Mouse (Mus musculus) erythroblast, adult 5-6 weeks (primary cell): ENCODE results near the gene Capn2. TPM values are rescaled to one million over a fixed set of nuclear protein-coding genes. Genes with fewer than 3 reads are reported as not detected.
A peak's percentile ranks its signal among the peaks of the same experiment; 100 is the strongest.

Experiments
- ATAC-seq: replicated peaks from 2 replicates; pipeline ENCODE4 v1.8.0; 2016; ENCODE audit warnings: moderate number of reproducible peaks, mild to moderate bottlenecking, moderate TSS enrichment, inconsistent platforms; ENCODE audit not compliant: poor library complexity, low FRiP score, severe bottlenecking
- total RNA-seq, 2 experiments: library from RNA; stranded (forward) in 1 of 2; stranded (reverse) in 1 of 2; fragments of 150-400 nt in 1 of 2; fragments of 200-764, 138-1000 nt in 1 of 2; gene quantifications; 2 replicates each; pipeline versions ENCODE4 v1.2.3 to v1.2.4; 2015 to 2017; ENCODE audit warnings: low replicate concordance in 2 of 2

Capn2 gene
- total RNA-seq, 2 experiments from 2014 or later = 7.5 to 11.4 TPM

GRCm38 (mm10) chr1:182505291-182505690 lies 12.1 kb downstream of the Capn2 start:
- ATAC-seq = no peak

- ATAC-seq = no peak
Observed at GRCm38 (mm10) chr1:182504223-182504622, 13.2 kb downstream of the Capn2 start.

DNA sequence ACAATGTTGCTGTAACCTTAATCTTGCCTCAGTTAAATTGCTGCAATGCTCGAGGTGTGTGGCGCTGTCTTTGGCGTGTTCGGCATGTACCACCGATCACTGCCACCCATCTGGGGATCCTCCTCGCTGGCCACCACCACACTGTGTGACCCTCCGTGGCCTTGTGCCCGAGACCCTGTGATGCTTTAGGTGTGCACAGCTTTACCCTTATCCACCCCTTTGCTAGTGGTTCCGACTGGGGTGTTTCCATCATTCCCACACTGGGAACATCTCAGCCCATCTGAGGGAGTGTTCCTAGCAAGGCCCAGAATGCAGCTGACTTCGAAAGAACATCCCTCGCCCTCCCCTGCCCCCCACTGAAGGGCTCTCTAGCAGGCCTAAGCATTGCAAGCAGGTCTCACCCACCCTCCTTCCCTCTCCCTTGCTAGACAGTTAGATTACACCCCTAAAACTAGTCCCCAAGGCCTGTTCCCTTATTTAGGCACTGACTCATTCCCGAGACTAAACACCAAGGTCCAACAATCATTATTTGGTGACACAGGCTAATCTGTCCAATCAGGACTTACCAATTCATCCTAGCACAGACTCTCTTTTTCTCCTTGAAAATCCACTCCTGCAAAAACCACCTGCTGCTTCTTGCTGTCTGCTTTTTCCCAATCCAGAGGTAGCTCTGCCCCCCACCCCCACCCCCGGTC lies 14.1 kb downstream of the Capn2 start:
- no peak for ATAC-seq

DNA sequence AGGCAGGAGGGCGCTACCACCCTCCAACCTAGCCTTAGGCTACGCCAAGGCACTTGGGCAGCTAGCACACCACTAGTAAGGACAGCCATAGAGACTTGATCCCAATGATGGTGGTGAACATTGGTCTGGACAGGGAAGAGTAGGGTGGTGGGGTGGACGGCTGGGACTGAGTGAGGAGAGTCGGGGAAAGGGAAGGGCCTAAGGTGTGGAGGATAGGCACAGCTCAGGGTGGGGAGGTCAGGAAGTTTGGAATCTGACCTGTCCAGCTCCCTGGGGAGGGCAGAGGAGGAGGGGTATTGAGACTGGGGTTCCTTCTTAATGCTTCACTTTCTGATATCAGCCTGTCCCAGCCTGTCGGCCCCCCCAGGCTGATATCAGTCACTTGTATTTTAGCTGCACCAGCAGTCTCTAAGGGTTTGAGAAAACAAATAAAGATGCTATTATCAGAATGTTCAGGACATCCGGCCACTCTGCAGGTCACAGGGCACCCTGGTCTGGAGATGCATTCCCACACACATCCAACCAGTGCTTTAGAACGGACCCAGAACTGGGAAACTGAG lies 14.8 kb downstream of the Capn2 start:
- no peak for ATAC-seq

GRCm38 (mm10) chr1:182501815-182502405 lies 15.5 kb downstream of the Capn2 start:
- no peak for ATAC-seq

- no peak for ATAC-seq
Observed at GRCm38 (mm10) chr1:182500843-182501242, 16.6 kb downstream of the Capn2 start.

DNA sequence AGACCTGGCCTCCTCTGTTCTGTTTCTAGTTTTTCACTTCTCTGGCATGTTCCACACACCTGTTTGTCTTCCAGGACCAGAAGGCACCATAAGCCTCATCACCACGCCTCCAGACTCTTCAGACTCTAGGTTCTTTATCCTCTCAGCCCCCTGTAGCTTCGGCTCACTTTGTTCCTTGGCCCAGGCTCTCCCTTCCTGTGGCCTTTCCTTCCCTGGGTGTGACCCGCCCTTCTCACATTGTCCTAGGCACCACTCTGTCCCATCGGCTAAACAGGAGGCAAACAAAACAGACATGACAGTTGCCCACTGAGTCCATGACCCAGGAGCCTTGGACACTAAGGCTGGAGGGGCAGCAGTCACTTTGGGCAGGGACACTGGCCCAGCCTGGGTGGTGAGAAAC lies 17.2 kb downstream of the Capn2 start:
- no peak for ATAC-seq

- ATAC-seq = no peak
Observed at GRCm38 (mm10) chr1:182499443-182500089, 17.8 kb downstream of the Capn2 start.

DNA sequence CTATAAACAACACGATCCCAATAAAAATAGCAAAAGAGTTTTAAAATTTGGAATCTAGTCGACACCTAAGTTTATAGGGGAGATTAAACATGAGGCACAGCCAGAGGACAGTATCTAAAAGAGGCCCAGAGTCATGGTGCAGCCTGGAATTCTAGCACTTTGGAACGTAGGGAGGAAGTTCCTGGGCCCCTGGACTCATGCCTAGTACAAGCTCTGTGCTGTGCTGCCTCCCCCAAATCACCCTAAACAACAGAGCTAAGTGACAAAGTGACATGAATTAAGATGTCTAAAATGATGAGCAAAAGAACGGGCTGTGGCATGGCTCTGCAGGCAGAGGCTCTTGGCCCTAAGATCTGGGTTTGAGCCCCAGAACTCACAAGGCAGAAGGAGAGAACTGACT lies 19.7 kb downstream of the Capn2 start:
- no peak for ATAC-seq

- ATAC-seq = no peak
Observed at GRCm38 (mm10) chr1:182496685-182497084, 20.7 kb downstream of the Capn2 start.

DNA sequence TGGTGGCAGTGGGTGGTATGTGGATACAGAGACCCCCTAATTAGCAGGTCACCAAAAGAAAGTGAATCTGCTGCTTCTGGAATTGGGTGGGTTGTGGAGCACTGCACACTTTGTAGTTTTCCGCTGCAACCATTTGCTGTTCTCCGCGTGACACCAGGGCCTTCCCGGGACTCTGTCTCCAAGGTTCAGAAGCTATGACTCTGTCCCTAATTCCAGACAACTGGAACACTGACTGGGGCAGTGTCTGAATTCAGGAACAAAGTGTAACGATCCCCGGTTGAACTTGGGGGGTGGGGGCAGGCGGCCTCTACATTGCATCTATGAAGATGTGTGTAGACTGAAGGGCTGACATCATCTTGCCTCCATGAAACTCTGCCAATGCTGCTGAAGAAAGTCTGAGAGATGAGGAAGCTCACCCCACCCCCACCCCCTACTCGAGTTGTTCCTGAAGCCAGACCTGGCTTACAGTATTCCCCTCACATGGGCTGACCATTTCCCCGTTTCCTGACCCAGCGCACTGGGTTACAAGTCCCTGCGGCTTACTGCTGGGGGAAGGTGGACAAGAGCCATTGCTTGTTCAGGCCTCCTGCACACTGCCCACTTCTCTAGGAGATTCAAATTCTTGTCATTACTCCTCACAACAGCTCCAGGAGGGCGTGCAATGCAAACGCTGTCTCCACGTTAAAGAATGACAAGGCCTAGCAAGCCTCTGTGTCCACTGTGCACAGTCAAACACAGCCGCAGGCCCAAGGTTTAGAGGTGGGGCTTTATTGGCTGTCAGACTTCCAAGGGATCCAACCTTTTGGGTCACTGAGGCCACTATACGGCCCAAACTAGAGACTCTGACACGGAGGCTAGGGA lies 22.9 kb downstream of the Capn2 start:
- no peak for ATAC-seq

- ATAC-seq = no peak
Observed at GRCm38 (mm10) chr1:182491839-182492238, 25.6 kb downstream of the Capn2 start.

- no peak for ATAC-seq
Observed at GRCm38 (mm10) chr1:182490568-182490967, 26.8 kb downstream of the Capn2 start.

- peak; percentile 87 for ATAC-seq
Observed at GRCm38 (mm10) chr1:182489803-182490452, 27.5 kb downstream of the Capn2 start.

DNA sequence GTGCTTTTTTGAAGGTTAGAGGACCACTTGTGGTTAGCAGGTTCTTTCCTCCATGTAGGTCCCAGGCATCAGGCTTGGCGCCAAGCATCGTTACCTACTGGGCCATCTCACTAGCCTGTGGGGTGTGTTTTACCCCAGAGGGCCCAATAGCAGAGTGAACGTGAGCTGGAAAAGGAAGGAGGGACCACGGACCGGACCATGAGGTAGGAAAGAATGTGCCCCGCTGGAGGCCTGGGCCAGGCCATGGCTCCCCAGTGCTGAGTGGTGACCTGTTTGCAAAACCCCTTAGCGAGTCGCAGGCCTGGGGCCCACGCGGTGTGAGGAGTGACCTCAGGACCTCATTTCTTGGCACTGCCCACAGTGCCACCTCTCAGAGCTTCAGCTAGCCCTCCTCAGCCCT lies 28.9 kb downstream of the Capn2 start:
- no peak for ATAC-seq

- ATAC-seq = no peak
Observed at GRCm38 (mm10) chr1:182483910-182484274, 33.5 kb downstream of the Capn2 start.

DNA sequence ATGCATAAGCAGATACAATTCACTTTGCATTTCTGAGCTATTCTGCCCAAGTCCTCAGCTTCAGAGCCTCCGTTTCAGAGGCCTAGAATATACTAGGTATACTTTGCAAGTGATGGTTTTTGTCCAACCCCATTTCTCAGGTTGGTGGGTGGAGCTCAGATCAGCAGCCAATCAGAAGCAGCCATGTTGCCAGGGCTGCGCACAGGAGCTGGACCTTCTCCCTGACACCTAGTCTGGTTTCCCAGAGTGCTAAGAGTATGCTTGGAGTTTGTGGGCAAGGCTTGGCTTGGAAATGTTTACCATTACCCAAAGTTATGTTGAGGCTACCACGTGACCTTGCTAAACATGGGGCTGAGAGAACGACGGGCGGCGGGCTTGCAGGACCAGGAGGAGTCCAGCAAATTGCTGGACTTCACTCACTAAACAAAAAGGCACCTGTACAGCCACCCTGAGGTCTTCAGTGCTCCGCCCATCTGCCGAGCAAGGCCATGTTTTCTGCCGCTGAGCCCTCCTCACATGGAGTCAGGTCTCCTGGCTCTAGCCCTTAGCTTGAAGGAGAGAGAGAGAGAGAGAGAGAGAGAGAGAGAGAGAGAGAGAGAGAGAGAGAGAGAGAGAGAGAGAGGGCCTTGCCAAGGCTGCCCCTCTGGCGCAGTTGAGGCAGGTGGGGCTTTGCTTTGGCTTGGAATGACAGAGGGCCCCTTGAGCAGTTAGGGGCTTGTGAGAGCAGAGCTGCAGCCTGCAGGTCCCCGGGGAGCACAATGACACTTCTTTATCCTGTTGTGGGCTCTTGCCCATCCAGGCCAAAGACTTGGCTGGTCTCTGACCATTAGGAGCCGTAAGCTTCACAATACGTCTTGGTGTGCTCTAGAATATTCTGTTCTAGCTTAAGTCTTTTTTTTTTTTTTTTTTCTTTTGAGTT lies 34.2 kb downstream of the Capn2 start:
- no peak for ATAC-seq

GRCm38 (mm10) chr1:182481646-182482295 lies 35.6 kb downstream of the Capn2 start:
- ATAC-seq = no peak
